Mouse (Mus musculus) thymus, postnatal 10 days (tissue): ENCODE measurements around the gene Saal1.
"Not testable (repeated sequence)": the region's sequence is repeated elsewhere in the genome, so short reads cannot be mapped to it uniquely, and the experiment has no call there.

Source experiments
- DNase-seq, 2 experiments: peaks; one replicate each; pipeline ENCODE4 v3.0.0; 2021; ENCODE audit warnings: low spot score in 2 of 2

The Saal1 gene

GRCm38 (mm10) chr7:46710390-46710844 lies at the start of gene Saal1:
Gene Saal1, minus strand, starts transcription at chr7:46710680.
- peak; percentile 82 to 95 for DNase-seq

GRCm38 (mm10) chr7:46751490-46751889 lies 41.0 kb upstream of the Saal1 start, which contains the start of gene Saa2:
Gene Saa2, plus strand, starts transcription at chr7:46751790.
- no peak for DNase-seq

GRCm38 (mm10) chr7:46748459-46748858 lies 38.0 kb upstream of the Saal1 start:
- DNase-seq, result no peak

GRCm38 (mm10) chr7:46746381-46746780 lies 35.9 kb upstream of the Saal1 start:
- no peak for DNase-seq

GRCm38 (mm10) chr7:46745816-46746215 lies 35.3 kb upstream of the Saal1 start:
- DNase-seq, result no peak

GRCm38 (mm10) chr7:46742880-46743279 lies 32.4 kb upstream of the Saal1 start, which contains the start of gene Saa1:
Gene Saa1, minus strand, starts transcription at chr7:46742980.
- not testable (repeated sequence) for DNase-seq

- DNase-seq, result not testable (repeated sequence)
Observed at GRCm38 (mm10) chr7:46740041-46740440, 29.6 kb upstream of the Saal1 start.

- no peak for DNase-seq
Observed at GRCm38 (mm10) chr7:46738561-46739460, 28.3 kb upstream of the Saal1 start.

- no peak for DNase-seq
Observed at GRCm38 (mm10) chr7:46734983-46735382, 24.5 kb upstream of the Saal1 start.

- no peak for DNase-seq
Observed at GRCm38 (mm10) chr7:46732458-46732857, 22.0 kb upstream of the Saal1 start, which contains the start of gene Saa4. Gene Saa4, minus strand, starts transcription at chr7:46732603.

GRCm38 (mm10) chr7:46727584-46727983 lies 17.1 kb upstream of the Saal1 start:
- no peak for DNase-seq

GRCm38 (mm10) chr7:46724396-46724795 lies 13.9 kb upstream of the Saal1 start:
- DNase-seq, result no peak

- DNase-seq, result no peak
Observed at GRCm38 (mm10) chr7:46723849-46724248, 13.4 kb upstream of the Saal1 start.

GRCm38 (mm10) chr7:46723354-46723753 lies 12.9 kb upstream of the Saal1 start:
- no peak for DNase-seq

GRCm38 (mm10) chr7:46720460-46720859 lies 10.0 kb upstream of the Saal1 start:
- no peak for DNase-seq

- DNase-seq, result no peak
Observed at GRCm38 (mm10) chr7:46719526-46719925, 9.0 kb upstream of the Saal1 start.

GRCm38 (mm10) chr7:46718591-46719270 lies 8.3 kb upstream of the Saal1 start:
- no peak for DNase-seq

GRCm38 (mm10) chr7:46716897-46717296 lies 6.4 kb upstream of the Saal1 start:
- DNase-seq, result no peak

- DNase-seq, result no peak
Observed at GRCm38 (mm10) chr7:46715600-46715999, 5.1 kb upstream of the Saal1 start, which contains the start of gene Saa3. Gene Saa3, minus strand, starts transcription at chr7:46715700.

GRCm38 (mm10) chr7:46714518-46714917 lies 4.0 kb upstream of the Saal1 start:
- DNase-seq, result peak; percentile 28 to 81

GRCm38 (mm10) chr7:46712250-46712649 lies 1.8 kb upstream of the Saal1 start:
- DNase-seq, result no peak

GRCm38 (mm10) chr7:46700521-46701025 lies 9.9 kb downstream of the Saal1 start:
- DNase-seq, result no peak
